Mouse (Mus musculus) cerebellum, adult (tissue): Measurements from ENCODE around the gene Jag2.

Experiments
- ATAC-seq: cut with Nextera tagmentation; 2 replicates; pipeline ENCODE4 v1.9.2; 2017; ENCODE audit warnings: mild to moderate bottlenecking, moderate library complexity, mixed read lengths; ENCODE audit not compliant: insufficient number of reproducible peaks, low FRiP score, low TSS enrichment

The Jag2 gene

GRCm38 (mm10) chr12:112911701-112912100, 17.9 kb downstream of the Jag2 start:
- ATAC-seq, result no peak

- ATAC-seq, result no peak
Measured at GRCm38 (mm10) chr12:112908991-112909390, 20.6 kb downstream of the Jag2 start.

GRCm38 (mm10) chr12:112905001-112905400, 24.6 kb downstream of the Jag2 start:
- ATAC-seq, result no peak

- ATAC-seq, result no peak
Measured at GRCm38 (mm10) chr12:112903941-112904340, 25.6 kb downstream of the Jag2 start.

- ATAC-seq, result no peak
Measured at GRCm38 (mm10) chr12:112900641-112901040, 28.9 kb downstream of the Jag2 start.

GRCm38 (mm10) chr12:112898960-112899359, 30.6 kb downstream of the Jag2 start:
- ATAC-seq, result no peak

- ATAC-seq, result no peak
Measured at GRCm38 (mm10) chr12:112898351-112898750, 31.2 kb downstream of the Jag2 start.

- no peak for ATAC-seq
Measured at GRCm38 (mm10) chr12:112897522-112898212, 31.9 kb downstream of the Jag2 start.

- no peak for ATAC-seq
Measured at GRCm38 (mm10) chr12:112894969-112895368, 34.6 kb downstream of the Jag2 start.

GRCm38 (mm10) chr12:112894303-112894884, 35.2 kb downstream of the Jag2 start:
- ATAC-seq, result no peak

- ATAC-seq, result no peak
Measured at GRCm38 (mm10) chr12:112885465-112885864, 44.1 kb downstream of the Jag2 start.

- 0 out of 2 replicates have a peak, but pooled peaks have one; percentile 31 for ATAC-seq
Measured at GRCm38 (mm10) chr12:112881301-112881815, 48.2 kb downstream of the Jag2 start.

- no peak for ATAC-seq
Measured at GRCm38 (mm10) chr12:112880661-112881060, 48.9 kb downstream of the Jag2 start.

- no peak for ATAC-seq
Measured at GRCm38 (mm10) chr12:112879731-112880130, 49.8 kb downstream of the Jag2 start.

- ATAC-seq, result no peak
Measured at GRCm38 (mm10) chr12:112877607-112878020, 52.0 kb downstream of the Jag2 start.

- no peak for ATAC-seq
Measured at GRCm38 (mm10) chr12:112877073-112877576, 52.5 kb downstream of the Jag2 start.

- no peak for ATAC-seq
Measured at GRCm38 (mm10) chr12:112876332-112877072, 53.1 kb downstream of the Jag2 start.

GRCm38 (mm10) chr12:112875225-112876013, 54.2 kb downstream of the Jag2 start:
- peak; percentile 64 for ATAC-seq

- no peak for ATAC-seq
Measured at GRCm38 (mm10) chr12:112874199-112874598, 55.4 kb downstream of the Jag2 start.
